Mouse (Mus musculus) embryonic facial prominence, embryonic 11.5 days (tissue): ENCODE results near the gene Arl14ep. TPM values are rescaled to one million over a fixed set of nuclear protein-coding genes. Genes with fewer than 3 reads are reported as not detected.

Experiments
- ATAC-seq: fragments of 200-750 bp; cut with Nextera tagmentation; replicated peaks from 2 replicates; pipeline ENCODE4 v1.8.0; 2017; ENCODE audit warnings: low read depth; ENCODE audit not compliant: insufficient number of reproducible peaks, low FRiP score, low TSS enrichment
- DNase-seq: peaks from one replicate; pipeline ENCODE4 v3.0.0-alpha.2; 2015; ENCODE audit warnings: low spot score
- H3K27ac ChIP-seq: fragments of 300-500 bp; sonication (generic); replicated peaks from 2 replicates; pipeline ENCODE4 v1.5.1; 2014; ENCODE audit warnings: mild to moderate bottlenecking, low read depth, low read length, control low read depth
- H3K27me3 ChIP-seq: fragments of 300-500 bp; sonication (generic); 2 replicates; pipeline ENCODE4 v1.6.1; 2014; ENCODE audit warnings: mild to moderate bottlenecking, low read length, moderate library complexity, mixed read lengths; ENCODE audit not compliant: control insufficient read depth, insufficient read depth
- H3K36me3 ChIP-seq: fragments of 300-500 bp; sonication (generic); replicated peaks from 2 replicates; pipeline ENCODE4 v1.6.1; 2014; ENCODE audit warnings: low read depth, mild to moderate bottlenecking, low read length, moderate library complexity, mixed read lengths; ENCODE audit not compliant: control insufficient read depth, insufficient read depth
- H3K4me1 ChIP-seq: fragments of 300-500 bp; sonication (generic); 2 replicates; pipeline ENCODE4 v1.6.1; 2014; ENCODE audit warnings: low read length, mixed read lengths; ENCODE audit not compliant: control insufficient read depth, insufficient read depth
- H3K4me2 ChIP-seq: fragments of 300-500 bp; sonication (generic); 2 replicates; pipeline ENCODE4 v1.6.1; 2014; ENCODE audit warnings: low read depth, mild to moderate bottlenecking, control low read depth, low read length, moderate library complexity
- H3K4me3 ChIP-seq: fragments of 300-500 bp; sonication (generic); 2 replicates; pipeline ENCODE4 v1.5.1; 2014; ENCODE audit warnings: low read depth, low read length, control low read depth
- H3K9ac ChIP-seq: fragments of 300-500 bp; sonication (generic); replicated peaks from 2 replicates; pipeline ENCODE4 v1.6.1; 2014; ENCODE audit warnings: mild to moderate bottlenecking, control low read depth, low read length
- H3K9me3 ChIP-seq: fragments of 300-500 bp; sonication (generic); replicated peaks from 2 replicates; pipeline ENCODE4 v1.6.1; 2016; ENCODE audit warnings: mild to moderate bottlenecking, low read length, inconsistent platforms, mixed read lengths; ENCODE audit not compliant: control insufficient read depth
- WGBS: fragments of 180-500 bp; shearing (Covaris S2); extraction: QIAGEN DNeasy Blood & Tissue Kit; methylation state at CpG from one replicate; pipeline ENCODE4 v1.1.7; 2014; 5-methylcytosine and 5-hydroxymethylcytosine counted together
- polyA plus RNA-seq: library from polyadenylated mRNA; unstranded; fragments of >200 nt; fragmentation: Nextera tagmentation; extraction: Ambion mirVana; gene quantifications from 2 replicates; pipeline ENCODE4 v1.2.1, GENCODE M21; 2014

Gene Arl14ep
- polyA plus RNA-seq, 1 experiment from 2014 or later: 71.3 TPM

DNA sequence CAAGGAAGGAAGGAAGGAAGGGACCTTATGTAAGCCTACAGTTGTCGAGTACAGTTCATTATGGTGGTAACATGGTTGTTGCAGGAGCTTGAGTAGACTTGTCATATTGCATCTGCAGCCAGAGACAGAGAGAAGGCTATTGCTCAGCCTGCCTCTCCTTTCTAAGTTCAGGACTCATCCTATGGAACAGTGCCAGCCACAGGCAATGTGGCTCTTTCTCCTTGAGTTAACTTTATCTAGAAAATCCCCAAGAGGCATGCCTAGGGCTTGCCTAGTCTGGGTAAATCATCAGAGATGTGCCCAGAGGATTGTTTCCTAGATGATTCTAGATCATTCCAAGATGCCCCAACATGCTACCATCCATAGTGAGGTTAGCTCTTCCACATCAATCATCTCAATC, 17.0 kb upstream of the Arl14ep start:
- Histone ChIP-seq H3K27ac (no peak overlapping the region), H3K9ac (no peak overlapping the region), H3K27me3 (no peaks in the 10 kb centered on the region), H3K4me3 (no peak overlapping the region), H3K4me2 (no peak overlapping the region), H3K36me3 (no peaks in the 10 kb centered on the region), H3K9me3 (no peaks in the 10 kb centered on the region), H3K4me1 (no peaks in the 10 kb centered on the region)
- WGBS: 86% methylated on average over 1 of the region's 1 CpGs
- no peak for ATAC-seq
- no peak for DNase-seq

DNA sequence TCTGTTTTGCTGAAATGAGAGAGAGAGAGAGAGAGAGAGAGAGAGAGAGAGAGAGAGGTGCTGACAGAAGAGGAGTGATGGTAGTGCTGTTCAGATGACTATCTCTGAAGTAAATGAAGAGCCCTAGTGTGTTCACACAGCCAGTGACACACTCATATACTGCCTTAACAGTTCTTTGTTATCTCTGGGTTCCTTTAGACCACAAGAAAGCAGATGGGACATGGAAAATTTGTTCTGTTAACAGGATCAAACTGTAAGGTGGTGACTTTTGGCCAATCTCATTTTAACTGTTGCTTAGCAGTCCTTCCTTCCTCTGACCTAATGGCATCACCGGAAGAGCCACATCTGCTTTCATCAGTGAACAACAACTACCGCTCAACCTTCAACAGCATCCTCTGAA, 10.7 kb upstream of the Arl14ep start:
- no peak overlapping the region for H3K4me2 ChIP-seq
- ATAC-seq (no peak), DNase-seq (no peak)
- H3K4me3 ChIP-seq: no peak overlapping the region
- no peak overlapping the region for H3K27ac ChIP-seq
- H3K9ac ChIP-seq: no peak overlapping the region
- H3K9me3 ChIP-seq: no peaks in the 10 kb centered on the region
- no peaks in the 10 kb centered on the region for H3K4me1 ChIP-seq
- H3K27me3 ChIP-seq: no peaks in the 10 kb centered on the region
- 97% methylated on average over 2 of the region's 2 CpGs for WGBS
- H3K36me3 ChIP-seq: no peaks in the 10 kb centered on the region

DNA sequence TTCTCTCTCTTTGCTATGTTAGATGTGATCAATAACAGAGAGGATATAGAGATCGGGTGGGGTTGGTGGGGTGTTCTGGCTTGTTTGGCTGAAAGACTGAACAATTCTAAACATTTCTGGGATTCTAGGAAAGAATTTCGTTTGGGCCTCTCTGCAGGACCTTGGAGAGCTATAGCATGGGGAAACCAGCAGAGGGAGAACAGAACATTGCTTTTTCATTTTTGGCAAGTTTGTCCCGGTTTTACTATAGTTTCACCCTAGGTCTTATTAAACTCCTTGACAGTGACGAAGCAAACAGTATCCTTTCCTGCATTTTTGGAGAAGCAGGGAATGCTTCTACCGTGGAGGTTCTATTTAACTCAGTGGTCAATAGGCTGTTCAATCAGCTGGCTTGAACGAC, 8.3 kb upstream of the Arl14ep start:
- H3K9me3 ChIP-seq: no peaks in the 10 kb centered on the region
- peak; percentile 24 for DNase-seq

DNA sequence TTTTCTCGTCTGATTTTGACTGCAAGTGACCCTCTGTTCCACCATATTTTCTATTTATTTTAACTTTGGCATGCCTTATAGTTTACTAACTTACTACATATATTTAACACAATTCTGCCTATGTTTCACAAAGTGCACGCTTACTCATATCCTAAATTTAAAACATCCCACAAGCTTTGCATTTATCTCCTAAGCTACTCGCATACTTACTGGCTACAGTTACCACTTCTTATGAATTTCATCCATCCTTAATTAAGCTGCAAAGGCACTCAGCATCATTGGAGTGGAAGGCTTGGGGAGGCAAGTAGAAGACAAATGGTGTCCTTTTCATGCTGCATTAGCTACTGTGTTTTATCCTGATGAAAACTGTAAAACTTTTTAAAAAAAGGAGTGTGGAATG, 2.2 kb upstream of the Arl14ep start:
- H3K9me3 ChIP-seq: no peaks in the 10 kb centered on the region
- no peak overlapping the region for H3K4me3 ChIP-seq
- no peaks in the 10 kb centered on the region for H3K36me3 ChIP-seq
- no peak overlapping the region for H3K9ac ChIP-seq
- 83% methylated on average over 3 of the region's 3 CpGs for WGBS
- no peak overlapping the region for H3K4me2 ChIP-seq
- no peak for ATAC-seq
- no peaks in the 10 kb centered on the region for H3K4me1 ChIP-seq
- H3K27me3 ChIP-seq: no peaks in the 10 kb centered on the region
- no peak overlapping the region for H3K27ac ChIP-seq
- DNase-seq: no peak

More for the DNA sequence above, 8.3 kb upstream of the Arl14ep start:
- ATAC-seq: no peak
- no peak overlapping the region for H3K9ac ChIP-seq
- 56% methylated on average over 6 of the region's 6 CpGs for WGBS
- H3K4me1 ChIP-seq: no peaks in the 10 kb centered on the region
- no peak overlapping the region for H3K27ac ChIP-seq
- H3K4me3 ChIP-seq: no peak overlapping the region
- no peak overlapping the region for H3K4me2 ChIP-seq
- H3K36me3 ChIP-seq: no peaks in the 10 kb centered on the region
- H3K27me3 ChIP-seq: no peaks in the 10 kb centered on the region

DNA sequence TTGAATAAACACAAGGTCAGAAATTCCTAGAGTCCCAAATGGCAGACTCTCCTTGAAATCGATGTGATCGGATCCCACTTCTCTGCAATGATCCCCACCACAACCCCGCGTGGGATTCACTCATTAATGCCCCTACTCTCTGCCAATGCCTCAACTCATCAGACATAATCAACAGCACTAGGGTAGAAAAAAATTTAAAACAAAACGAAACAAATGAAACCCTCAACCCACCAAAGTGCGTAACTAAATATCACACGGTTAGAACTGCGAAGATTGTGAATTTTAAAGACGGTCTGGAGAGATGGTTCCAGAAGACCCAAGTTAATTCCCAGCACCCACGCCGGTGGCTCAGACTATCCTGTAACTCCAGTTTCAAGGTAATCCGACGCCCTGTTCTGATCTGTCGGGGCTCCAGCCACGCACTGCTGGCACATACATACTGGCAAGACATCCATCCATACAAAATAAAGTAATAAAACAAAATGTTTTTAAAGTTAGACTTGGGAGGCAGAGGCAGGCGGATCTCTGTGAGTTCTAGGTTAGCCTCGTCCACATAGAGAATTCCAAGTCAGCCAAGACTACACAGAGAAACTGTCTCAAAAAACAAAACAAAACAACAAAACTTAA, 779 bp downstream of the Arl14ep start:
- 61% methylated on average over 17 of the region's 17 CpGs for WGBS
- ATAC-seq (no peak), DNase-seq (peak; percentile 12)

DNA sequence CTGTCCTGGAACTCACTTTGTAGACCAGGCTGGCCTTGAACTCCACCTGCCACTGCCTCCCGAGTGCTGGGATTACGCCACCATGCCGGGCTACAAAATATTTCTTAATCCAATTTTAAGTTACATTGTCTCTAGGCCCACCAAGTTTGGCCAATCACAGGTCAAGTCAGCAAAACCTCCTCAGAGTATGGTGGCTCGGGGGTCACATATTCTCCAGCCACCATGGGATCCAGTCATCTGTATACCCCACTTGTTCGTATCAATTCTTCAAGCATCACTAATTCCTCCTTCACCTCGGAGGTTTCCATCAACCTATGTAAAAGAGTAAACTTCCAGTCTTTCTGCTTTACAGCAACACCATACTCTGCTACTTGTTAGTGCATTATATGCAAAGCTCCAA, 1.4 kb downstream of the Arl14ep start:
- Histone ChIP-seq H3K36me3 (no peaks in the 10 kb centered on the region), H3K4me2 (no peak overlapping the region), H3K9ac (no peak overlapping the region), H3K27me3 (no peaks in the 10 kb centered on the region), H3K4me1 (no peaks in the 10 kb centered on the region), H3K27ac (no peak overlapping the region), H3K4me3 (no peak overlapping the region; the same call in 1 of the 2 replicates), H3K9me3 (no peaks in the 10 kb centered on the region)
- no peak for ATAC-seq
- WGBS: 96% methylated on average over 6 of the region's 6 CpGs
- DNase-seq: no peak

More for the DNA sequence above, 779 bp downstream of the Arl14ep start:
- Histone ChIP-seq H3K9ac (peak overlapping the region; percentile 78), H3K36me3 (no peaks in the 10 kb centered on the region), H3K4me3 (peak overlapping the region; percentile 67), H3K27ac (no peak overlapping the region), H3K27me3 (no peaks in the 10 kb centered on the region), H3K4me2 (peak overlapping the region; percentile 29), H3K9me3 (no peaks in the 10 kb centered on the region), H3K4me1 (no peaks in the 10 kb centered on the region)

DNA sequence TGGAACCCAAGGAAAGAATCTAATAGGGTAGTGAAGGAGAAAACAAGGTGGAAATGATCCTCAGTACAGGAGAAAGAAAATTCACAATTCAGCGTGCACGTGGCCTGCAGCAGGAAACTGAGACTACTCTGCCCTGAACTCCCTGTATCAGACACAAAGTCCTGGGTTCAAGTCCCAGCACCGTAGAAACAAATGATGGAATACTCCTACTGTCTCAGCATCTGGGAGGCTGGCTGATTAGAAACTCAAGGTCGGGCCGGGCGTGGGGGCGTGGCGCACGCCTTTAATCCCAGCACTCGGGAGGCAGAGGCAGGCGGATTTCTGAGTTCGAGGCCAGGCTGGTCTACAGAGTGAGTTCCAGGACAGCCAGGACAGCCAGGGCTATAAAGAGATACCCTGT, 3.3 kb downstream of the Arl14ep start:
- no peaks in the 10 kb centered on the region; the same call in 1 of the 2 replicates for H3K36me3 ChIP-seq
- ATAC-seq: no peak
- no peak overlapping the region for H3K4me2 ChIP-seq
- H3K27me3 ChIP-seq: no peaks in the 10 kb centered on the region
- H3K27ac ChIP-seq: no peak overlapping the region
- no peaks in the 10 kb centered on the region for H3K4me1 ChIP-seq
- no peak overlapping the region for H3K4me3 ChIP-seq
- DNase-seq: no peak
- 94% methylated on average over 12 of the region's 12 CpGs for WGBS
- H3K9ac ChIP-seq: no peak overlapping the region
- no peaks in the 10 kb centered on the region for H3K9me3 ChIP-seq

DNA sequence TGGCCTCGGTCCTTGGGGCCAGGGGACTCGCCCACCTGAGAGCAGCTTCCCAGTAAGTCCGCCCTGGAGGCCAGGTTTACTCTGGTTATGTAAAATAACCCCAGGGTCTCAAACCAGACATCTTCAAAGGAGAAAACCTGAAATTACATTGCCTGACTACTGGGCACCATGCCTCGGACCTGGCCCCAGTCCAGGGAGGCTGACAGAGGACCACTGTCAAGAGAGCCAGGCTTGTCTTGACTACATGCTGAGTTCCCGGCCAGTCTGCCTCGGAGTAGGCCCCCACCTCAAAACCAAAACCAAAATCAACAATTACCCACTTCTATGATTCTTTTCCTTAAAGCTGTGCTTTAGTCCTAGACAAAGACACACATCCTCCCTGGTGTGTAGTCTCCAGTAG, 5.9 kb downstream of the Arl14ep start:
- Histone ChIP-seq H3K9me3 (no peaks in the 10 kb centered on the region), H3K4me2 (no peak overlapping the region), H3K4me3 (no peak overlapping the region), H3K9ac (no peak overlapping the region), H3K4me1 (no peaks in the 10 kb centered on the region), H3K27ac (no peak overlapping the region), H3K27me3 (no peaks in the 10 kb centered on the region), H3K36me3 (no peaks in the 10 kb centered on the region; the same call in 1 of the 2 replicates)
- DNase-seq (no peak), ATAC-seq (no peak)
- WGBS: 94% methylated on average over 6 of the region's 6 CpGs
